8 mouse cellular contexts compared by ENCODE assay signal in the genomic region with DNA sequence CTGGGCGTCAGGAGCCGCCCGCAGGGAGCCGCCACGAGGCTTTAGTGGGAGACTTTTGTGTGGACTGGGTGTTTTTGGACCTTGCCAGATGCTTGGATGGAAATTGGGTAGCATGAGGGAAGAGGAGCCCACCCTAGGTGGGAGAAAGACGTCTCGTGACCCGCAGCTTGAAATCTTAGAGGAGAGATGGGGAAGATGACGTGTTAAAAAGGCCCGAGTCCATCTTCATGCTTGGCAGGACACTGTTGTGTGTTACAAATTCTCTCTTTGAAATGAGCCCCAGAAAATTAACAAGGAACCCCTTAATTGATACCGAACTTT. TPM values are rescaled to one million over a fixed set of nuclear protein-coding genes. Genes with fewer than 3 reads are reported as not detected.
DNase-seq lines count a peak whose midpoint lies in the region; ATAC-seq and TF ChIP-seq lines count a peak whose summit lies in the region.

No protein-coding gene starts in this region.

- no peak for TF ChIP-seq EP300 in heart, postnatal 0 days (IDR thresholded peaks at IDR 0.05; ENCODE audit: low read depth)

- WGBS in heart, postnatal 0 days, result 5% methylated on average over 11 of the region's 11 CpGs
- 4% methylated on average over 11 of the region's 11 CpGs for WGBS in hindbrain, embryonic 12.5 days
- 4% methylated on average over 11 of the region's 11 CpGs for WGBS in midbrain, embryonic 12.5 days

- H3K4me2 ChIP-seq in heart, postnatal 0 days (ENCODE audit: low read depth, low read length), result peak overlapping the region; percentile 86
- H3K4me2 ChIP-seq in hindbrain, embryonic 12.5 days (replicated peaks), result peak overlapping the region; percentile 78
- H3K4me2 ChIP-seq in midbrain, embryonic 12.5 days (replicated peaks), result peak overlapping the region; percentile 81

- H3K9ac ChIP-seq in heart, postnatal 0 days (replicated peaks; ENCODE audit: low read depth, low read length), result peak overlapping the region; percentile 89
- H3K9ac ChIP-seq in hindbrain, embryonic 12.5 days, result peak overlapping the region; percentile 94
- peak overlapping the region; percentile 86 for H3K9ac ChIP-seq in midbrain, embryonic 12.5 days (replicated peaks)

- H3K36me3 ChIP-seq in heart, postnatal 0 days (replicated peaks; ENCODE audit: control insufficient read depth, insufficient read depth, low read length), result peaks cover 34% of the 10 kb centered on the region
- peaks cover 35% of the 10 kb centered on the region for H3K36me3 ChIP-seq in hindbrain, embryonic 12.5 days
- peaks cover 32% of the 10 kb centered on the region for H3K36me3 ChIP-seq in midbrain, embryonic 12.5 days

- H3K27ac ChIP-seq in heart, postnatal 0 days (ENCODE audit: low read depth), result peak overlapping the region; percentile 99
- H3K27ac ChIP-seq in hindbrain, embryonic 12.5 days, result peak overlapping the region; percentile 98
- peak overlapping the region; percentile 96 for H3K27ac ChIP-seq in midbrain, embryonic 12.5 days (replicated peaks)

- no peak for DNase-seq in heart, postnatal 0 days (ENCODE audit: low spot score)
- no peak for DNase-seq in heart, postnatal 36 days
- DNase-seq in right cerebral cortex, postnatal 25 days, result no peak
- no peak for DNase-seq in frontal cortex, postnatal 14 days (ENCODE audit: low spot score in 2 of 2)
- DNase-seq in left cerebral cortex, adult 18-20 months (ENCODE audit: low spot score in 2 of 2), result no peak

- H3K27me3 ChIP-seq in heart, postnatal 0 days (ENCODE audit: control insufficient read depth, insufficient read depth, low read length), result no peaks in the 10 kb centered on the region
- no peaks in the 10 kb centered on the region for H3K27me3 ChIP-seq in hindbrain, embryonic 12.5 days
- no peaks in the 10 kb centered on the region for H3K27me3 ChIP-seq in midbrain, embryonic 12.5 days

- H3K9me3 ChIP-seq in heart, postnatal 0 days (replicated peaks; ENCODE audit: control insufficient read depth, low read length), result no peaks in the 10 kb centered on the region
- no peaks in the 10 kb centered on the region for H3K9me3 ChIP-seq in hindbrain, embryonic 12.5 days (replicated peaks)
- 0 out of 2 replicates have a peak, but pooled peaks cover 3% of the 10 kb centered on the region for H3K9me3 ChIP-seq in midbrain, embryonic 12.5 days

- intact Hi-C loops in heart, postnatal 36 days (cut with DNase I), result loop anchor here (2.0 to 5.0 kb wide), 2 partner anchors 35 to 141 kb away; no protein-coding TSS in a partner anchor

- H3K4me3 ChIP-seq in heart, postnatal 0 days (ENCODE audit: low read depth, low read length), result peak overlapping the region; percentile 92
- peak overlapping the region; percentile 84 for H3K4me3 ChIP-seq in hindbrain, embryonic 12.5 days
- H3K4me3 ChIP-seq in midbrain, embryonic 12.5 days, result peak overlapping the region; percentile 91

- no peak for TF ChIP-seq CTCF in heart, postnatal 0 days (IDR thresholded peaks at IDR 0.05; ENCODE audit: low read depth)

- no peak for ATAC-seq in heart, postnatal 0 days (ENCODE audit: insufficient read depth, low read depth)
- ATAC-seq in activated CD4-positive, CD25-positive, alpha-beta regulatory T cell, adult 4 months, result peak; percentile 8
- peak; percentile 33 for ATAC-seq in hindbrain, embryonic 12.5 days (ENCODE audit: low FRiP score)
- peak; percentile 10; the same call in 1 of the 2 replicates for ATAC-seq in midbrain, embryonic 12.5 days (ENCODE audit: low FRiP score, low read depth)

- H3K4me1 ChIP-seq in heart, postnatal 0 days (ENCODE audit: control insufficient read depth, insufficient read depth), result peaks cover 12% of the 10 kb centered on the region
- peaks cover 19% of the 10 kb centered on the region for H3K4me1 ChIP-seq in hindbrain, embryonic 12.5 days
- peaks cover 27% of the 10 kb centered on the region for H3K4me1 ChIP-seq in midbrain, embryonic 12.5 days

RNA-seq across cellular contexts. Expression of gene Slc9a8, which starts 0.6 kb away (rescaled TPM):
- 31.9 and 51.5 TPM in 2 replicates for total RNA-seq in heart, postnatal 0 days (2014; rRNA removed; ENCODE audit: low replicate concordance)
- polyA plus RNA-seq in heart, postnatal 0 days (2015; fragmentation: Nextera tagmentation; extraction: Ambion mirVana), result 9.9 and 10.7 TPM in 2 replicates
- total RNA-seq in heart, postnatal 36 days (2021), result 10 to 100 TPM; 24.7 to 27.9 TPM
- polyA plus RNA-seq in activated CD4-positive, CD25-positive, alpha-beta regulatory T cell, adult 4 months (2017; shearing (Covaris generic)), result 10 to 100 TPM; 35.4 to 43.2 TPM
- polyA plus RNA-seq in hindbrain, embryonic 12.5 days (2016; fragmentation: Nextera tagmentation; extraction: Ambion mirVana), result 24.2 and 24.3 TPM in 2 replicates
- polyA plus RNA-seq in midbrain, embryonic 12.5 days (2016; fragmentation: Nextera tagmentation; extraction: Ambion mirVana), result 26.1 and 27.5 TPM in 2 replicates
- 10 to 100 TPM; 26.2 to 32.4 TPM for total RNA-seq in left cerebral cortex, adult 18-20 months (2021)
